Mouse (Mus musculus) kidney, embryonic 16.5 days (tissue): ENCODE measurements around the gene Rexo1. TPM values are rescaled to one million over a fixed set of nuclear protein-coding genes. Genes with fewer than 3 reads are reported as not detected.

Experiments
- ATAC-seq: fragments of 200-750 bp; cut with Nextera tagmentation; 2 replicates; pipeline ENCODE4 v1.8.0; 2017; ENCODE audit warnings: moderate TSS enrichment; ENCODE audit not compliant: low FRiP score, low TSS enrichment
- H3K27ac ChIP-seq: fragments of 300-500 bp; sonication (generic); 2 replicates; pipeline ENCODE4 v1.5.1; 2014; ENCODE audit warnings: low read length
- H3K27me3 ChIP-seq: fragments of 300-500 bp; sonication (generic); 2 replicates; pipeline ENCODE4 v1.6.1; 2014; ENCODE audit warnings: low read length, control low read depth, mixed read lengths; ENCODE audit not compliant: insufficient read depth
- H3K36me3 ChIP-seq: fragments of 300-500 bp; sonication (generic); 2 replicates; pipeline ENCODE4 v1.6.1; 2014; ENCODE audit warnings: low read length, control low read depth, mixed read lengths; ENCODE audit not compliant: insufficient read depth
- H3K4me1 ChIP-seq: fragments of 300-500 bp; sonication (generic); 2 replicates; pipeline ENCODE4 v1.6.1; 2014; ENCODE audit warnings: low read length, control low read depth, mixed read lengths; ENCODE audit not compliant: insufficient read depth
- H3K4me2 ChIP-seq: fragments of 300-500 bp; sonication (generic); replicated peaks from 2 replicates; pipeline ENCODE4 v1.6.1; 2014; ENCODE audit warnings: low read depth, low read length
- H3K4me3 ChIP-seq: fragments of 300-500 bp; sonication (generic); 2 replicates; pipeline ENCODE4 v1.5.1; 2014; ENCODE audit warnings: mild to moderate bottlenecking, low read length
- H3K9ac ChIP-seq: fragments of 300-500 bp; sonication (generic); replicated peaks from 2 replicates; pipeline ENCODE4 v1.6.1; 2014; ENCODE audit warnings: low read length
- H3K9me3 ChIP-seq: fragments of 300-500 bp; sonication (generic); 2 replicates; pipeline ENCODE4 v1.6.1; 2016; ENCODE audit warnings: low read length, control low read depth
- WGBS: fragments of 180-500 bp; shearing (Covaris S2); extraction: QIAGEN DNeasy Blood & Tissue Kit; methylation state at CpG from one replicate; pipeline ENCODE4 v1.1.7; 2014; 5-methylcytosine and 5-hydroxymethylcytosine counted together
- polyA plus RNA-seq: library from polyadenylated mRNA; unstranded; fragments of >200 nt; fragmentation: Nextera tagmentation; extraction: Ambion mirVana; gene quantifications from 2 replicates; pipeline ENCODE4 v1.2.1, GENCODE M21; 2015

Gene Rexo1
- polyA plus RNA-seq, 1 experiment from 2014 or later, result 27.2 TPM

DNA sequence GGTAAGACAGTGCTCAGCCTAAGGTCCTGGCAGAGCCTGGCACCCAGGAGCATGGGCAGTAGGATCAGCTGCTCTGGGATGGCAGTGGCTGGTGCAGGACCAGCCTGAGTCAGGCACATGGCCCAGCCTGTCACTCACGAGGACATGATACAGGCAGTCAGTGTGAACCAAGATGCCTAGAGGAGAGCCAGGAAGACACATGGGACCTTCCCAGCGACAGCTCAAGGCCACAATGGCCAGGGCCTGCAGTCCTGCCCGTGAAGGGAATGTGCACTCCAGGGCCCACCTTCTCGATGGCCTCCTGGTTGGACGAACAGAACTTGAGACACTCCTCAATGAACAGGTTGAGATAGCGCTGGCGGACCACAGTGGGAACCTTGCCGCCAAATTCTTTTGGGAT is 15.8 kb downstream of the Rexo1 start:
- Histone ChIP-seq H3K9ac (no peak overlapping the region), H3K36me3 (peaks cover 84% of the 10 kb centered on the region), H3K4me1 (0 out of 2 replicates have a peak, but pooled peaks cover 2% of the 10 kb centered on the region), H3K9me3 (no peaks in the 10 kb centered on the region), H3K4me2 (no peak overlapping the region), H3K27ac (no peak overlapping the region), H3K27me3 (no peaks in the 10 kb centered on the region), H3K4me3 (no peak overlapping the region)
- ATAC-seq, result no peak
- 92% methylated on average over 8 of the region's 8 CpGs for WGBS

DNA sequence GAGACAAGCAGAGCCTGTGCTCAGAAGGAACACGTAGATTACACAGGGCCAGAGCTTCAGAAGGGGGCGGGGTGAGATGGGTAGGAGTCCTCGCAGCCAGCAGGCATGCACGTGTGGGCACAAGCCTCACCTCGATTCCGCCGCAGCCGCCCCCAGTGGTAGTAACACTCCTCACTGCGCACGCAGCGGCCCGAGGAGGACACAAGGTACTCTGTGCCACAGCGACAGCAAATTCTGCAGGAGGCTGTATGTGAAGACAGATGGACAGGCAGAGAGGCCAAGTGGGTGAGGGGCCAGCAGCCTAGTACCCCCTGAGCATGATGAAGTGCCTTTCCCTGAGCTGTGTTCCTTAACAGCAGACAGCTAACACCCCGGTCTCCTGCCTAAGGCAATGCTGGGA is 17.5 kb downstream of the Rexo1 start:
- peaks cover 75% of the 10 kb centered on the region for H3K36me3 ChIP-seq
- 92% methylated on average over 14 of the region's 14 CpGs for WGBS
- no peaks in the 10 kb centered on the region for H3K9me3 ChIP-seq
- no peak overlapping the region for H3K4me2 ChIP-seq
- H3K4me3 ChIP-seq, result no peak overlapping the region
- ATAC-seq, result no peak
- H3K4me1 ChIP-seq, result peaks cover 10% of the 10 kb centered on the region; the same call in 1 of the 2 replicates
- H3K9ac ChIP-seq, result no peak overlapping the region
- H3K27ac ChIP-seq, result no peak overlapping the region
- no peaks in the 10 kb centered on the region for H3K27me3 ChIP-seq

DNA sequence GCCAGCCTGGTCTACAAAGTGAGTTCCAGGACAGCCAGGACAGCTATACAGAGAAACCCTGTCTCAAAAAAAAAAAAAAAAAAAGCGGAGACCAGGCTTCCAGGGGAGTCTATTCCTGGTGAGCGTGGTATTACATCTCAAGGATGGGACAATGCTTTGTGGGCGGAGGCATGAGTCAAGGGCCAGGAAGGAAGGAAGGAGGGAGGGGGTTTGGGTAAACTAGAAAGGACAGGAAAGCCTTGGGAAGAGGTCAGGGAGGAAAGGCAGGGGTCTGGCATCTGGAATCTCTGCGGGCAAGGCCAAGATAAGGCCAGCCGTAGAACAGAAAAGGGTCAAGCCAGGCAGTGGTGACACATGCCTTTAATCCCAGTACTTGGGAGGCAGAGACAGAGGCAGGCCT is 21.9 kb downstream of the Rexo1 start:
- Histone ChIP-seq H3K4me2 (0 out of 2 replicates have a peak overlapping the region, but pooled peaks have one; percentile 58), H3K27ac (no peak overlapping the region), H3K27me3 (peaks cover 16% of the 10 kb centered on the region; the same call in 1 of the 2 replicates), H3K36me3 (peaks cover 33% of the 10 kb centered on the region), H3K4me1 (peaks cover 10% of the 10 kb centered on the region; the same call in 1 of the 2 replicates), H3K4me3 (0 out of 2 replicates have a peak overlapping the region, but pooled peaks have one; percentile 42), H3K9me3 (no peaks in the 10 kb centered on the region), H3K9ac (no peak overlapping the region)
- 48% methylated on average over 5 of the region's 5 CpGs for WGBS
- no peak for ATAC-seq

DNA sequence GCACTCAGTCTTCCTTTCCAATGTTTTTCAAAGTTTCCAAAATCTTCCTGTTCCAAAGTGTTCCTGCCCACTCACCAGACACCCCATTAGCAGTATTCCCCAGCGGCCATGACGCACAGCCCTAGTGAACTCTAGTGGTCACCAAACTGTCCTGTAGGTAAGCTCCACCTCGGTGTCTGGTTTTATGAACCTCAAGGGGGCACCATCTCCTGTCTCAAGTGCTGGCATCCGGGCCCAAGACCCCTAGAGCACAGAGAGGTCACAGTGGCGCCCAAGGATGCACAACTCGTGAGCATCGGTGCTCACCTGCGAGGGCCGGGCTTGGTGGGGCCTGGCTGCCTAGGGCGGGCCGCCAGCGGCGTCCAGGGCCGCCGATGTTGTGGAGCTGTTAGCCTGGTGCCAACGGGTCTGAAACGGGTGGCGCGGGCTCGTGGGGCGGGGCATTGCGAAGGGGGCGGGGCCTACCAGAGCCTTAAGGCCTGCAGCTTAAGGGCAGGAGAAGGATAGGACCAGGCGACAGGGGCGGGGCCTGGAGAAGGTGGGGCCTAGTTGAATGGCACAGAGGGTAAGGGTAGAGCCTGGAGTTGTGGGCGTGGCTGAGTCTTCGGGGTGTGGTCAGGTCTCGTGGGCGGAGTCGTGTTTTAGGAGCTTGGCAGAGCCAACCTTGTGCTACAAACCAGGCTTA is 22.5 kb downstream of the Rexo1 start, which contains the start of gene Atp8b3:
TSS of gene Atp8b3 (minus strand) at position 415 of the 685 bp plus-strand sequence.
- peaks cover 16% of the 10 kb centered on the region; the same call in 1 of the 2 replicates for H3K27me3 ChIP-seq
- peaks cover 27% of the 10 kb centered on the region for H3K36me3 ChIP-seq
- H3K9ac ChIP-seq, result peak within 1 kb of the TSS; percentile 39; the same call in 1 of the 2 replicates
- H3K4me2 ChIP-seq, result peak within 1 kb of the TSS; percentile 58
- H3K27ac ChIP-seq, result 0 out of 2 replicates have a peak within 1 kb of the TSS, but pooled peaks have one; percentile 42
- H3K9me3 ChIP-seq, result no peaks in the 10 kb centered on the region
- ATAC-seq, result peak; percentile 89
- WGBS, result 2% methylated on average over 30 of the region's 30 CpGs
- H3K4me1 ChIP-seq, result peaks cover 10% of the 10 kb centered on the region; the same call in 1 of the 2 replicates
- peak within 1 kb of the TSS; percentile 42 for H3K4me3 ChIP-seq

DNA sequence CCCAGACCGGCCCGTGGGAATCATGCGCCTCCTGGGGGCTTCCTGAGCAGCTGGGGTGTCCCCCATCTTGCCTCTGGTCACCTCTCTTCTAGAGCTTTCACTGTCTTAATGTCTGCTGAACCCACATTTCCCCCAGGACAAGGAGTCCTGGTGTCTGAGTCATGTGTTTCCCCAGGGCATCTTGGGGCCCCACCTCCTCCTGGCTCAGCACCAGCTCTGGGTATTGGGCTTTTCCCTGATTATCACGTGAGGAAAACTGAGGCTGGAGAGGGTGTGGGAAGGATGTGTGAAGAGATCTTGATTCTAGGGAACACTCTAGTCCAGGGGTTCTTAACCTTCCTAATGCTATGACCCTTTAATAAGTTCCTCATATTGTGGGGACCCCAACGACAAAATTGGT is 23.2 kb downstream of the Rexo1 start:
- no peak for ATAC-seq
- Histone ChIP-seq H3K27me3 (peaks cover 16% of the 10 kb centered on the region; the same call in 1 of the 2 replicates), H3K4me1 (peaks cover 10% of the 10 kb centered on the region; the same call in 1 of the 2 replicates), H3K27ac (no peak overlapping the region), H3K36me3 (peaks cover 20% of the 10 kb centered on the region), H3K4me2 (no peak overlapping the region), H3K9me3 (no peaks in the 10 kb centered on the region), H3K9ac (no peak overlapping the region), H3K4me3 (no peak overlapping the region)
- WGBS, result 62% methylated on average over 5 of the region's 5 CpGs

DNA sequence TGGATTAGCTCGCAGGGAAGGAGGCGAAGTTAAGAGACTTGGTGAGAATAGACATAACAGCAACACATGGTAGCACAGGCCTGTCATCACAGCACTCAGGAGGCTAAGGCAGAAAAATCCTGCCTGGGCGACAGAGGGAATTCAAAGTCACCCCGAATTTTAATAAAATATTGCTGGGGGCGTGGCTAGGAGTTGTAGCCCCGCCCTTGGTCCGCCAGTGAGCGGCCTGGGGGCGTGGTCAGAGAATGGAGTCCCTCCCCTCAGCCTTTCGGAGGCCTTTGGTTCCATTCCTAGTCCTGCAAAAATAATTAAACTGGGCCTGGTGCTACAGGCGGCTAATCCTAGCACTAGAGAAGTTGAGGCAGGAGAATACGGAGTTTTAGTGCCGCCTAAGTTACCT is 25.6 kb downstream of the Rexo1 start:
- Histone ChIP-seq H3K9ac (no peak overlapping the region), H3K4me3 (no peak overlapping the region), H3K4me2 (peak overlapping the region; percentile 24; the same call in 1 of the 2 replicates), H3K27me3 (peaks cover 16% of the 10 kb centered on the region; the same call in 1 of the 2 replicates), H3K36me3 (no peaks in the 10 kb centered on the region), H3K9me3 (no peaks in the 10 kb centered on the region), H3K4me1 (peaks cover 10% of the 10 kb centered on the region; the same call in 1 of the 2 replicates), H3K27ac (no peak overlapping the region)
- 12% methylated on average over 13 of the region's 13 CpGs for WGBS
- ATAC-seq, result no peak

DNA sequence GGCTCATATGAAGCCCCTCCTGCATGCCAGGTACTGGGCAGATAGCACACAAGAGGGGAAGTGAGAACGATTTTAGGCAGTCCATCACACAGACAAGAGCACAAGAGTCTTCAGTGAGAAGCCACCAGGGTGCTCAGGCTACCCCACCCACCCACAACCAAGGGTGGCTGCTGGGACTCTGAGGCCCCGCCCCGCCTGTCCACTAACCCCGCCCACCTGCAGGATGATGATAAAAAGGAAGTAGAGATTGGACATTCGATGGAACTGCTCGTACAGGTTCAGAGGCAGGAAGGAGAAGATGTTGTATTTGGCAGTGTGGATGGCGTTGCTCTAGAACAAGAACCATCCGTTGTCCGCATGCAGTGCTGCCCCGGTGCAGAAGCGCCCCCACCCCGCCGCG is 26.3 kb downstream of the Rexo1 start:
- H3K4me3 ChIP-seq, result no peak overlapping the region
- H3K36me3 ChIP-seq, result no peaks in the 10 kb centered on the region
- no peak overlapping the region for H3K27ac ChIP-seq
- peak overlapping the region; percentile 24; the same call in 1 of the 2 replicates for H3K4me2 ChIP-seq
- no peaks in the 10 kb centered on the region for H3K9me3 ChIP-seq
- H3K9ac ChIP-seq, result no peak overlapping the region
- H3K4me1 ChIP-seq, result peaks cover 10% of the 10 kb centered on the region; the same call in 1 of the 2 replicates
- WGBS, result 12% methylated on average over 13 of the region's 14 CpGs
- no peak for ATAC-seq
- H3K27me3 ChIP-seq, result peaks cover 16% of the 10 kb centered on the region; the same call in 1 of the 2 replicates

DNA sequence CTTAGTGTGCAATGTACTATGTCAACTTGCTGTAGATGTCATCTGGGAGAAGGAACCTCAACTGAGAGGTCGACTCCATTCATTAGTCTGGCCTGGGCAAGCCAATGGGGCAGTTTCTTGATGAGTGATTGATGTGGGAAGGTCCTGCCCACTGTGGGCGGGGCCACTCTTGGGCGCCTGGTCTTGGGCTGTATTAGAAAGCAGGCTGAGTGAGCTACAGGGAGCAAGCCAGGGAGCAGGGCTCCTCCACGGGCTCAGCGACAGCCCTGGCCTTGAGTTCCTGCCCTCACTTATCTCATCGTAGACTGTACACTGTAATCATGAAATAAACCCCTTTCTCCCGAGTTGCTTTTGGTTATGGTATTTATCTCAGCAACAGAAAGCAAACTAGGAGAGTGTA is 27.7 kb downstream of the Rexo1 start:
- Histone ChIP-seq H3K4me1 (peaks cover under 1% of the 10 kb centered on the region; the same call in 1 of the 2 replicates), H3K4me3 (no peak overlapping the region), H3K27me3 (peaks cover 16% of the 10 kb centered on the region; the same call in 1 of the 2 replicates), H3K36me3 (no peaks in the 10 kb centered on the region), H3K27ac (no peak overlapping the region), H3K9me3 (no peaks in the 10 kb centered on the region), H3K4me2 (no peak overlapping the region), H3K9ac (no peak overlapping the region)
- peak; percentile 50; the same call in 1 of the 2 replicates for ATAC-seq
- WGBS, result 17% methylated on average over 7 of the region's 7 CpGs

DNA sequence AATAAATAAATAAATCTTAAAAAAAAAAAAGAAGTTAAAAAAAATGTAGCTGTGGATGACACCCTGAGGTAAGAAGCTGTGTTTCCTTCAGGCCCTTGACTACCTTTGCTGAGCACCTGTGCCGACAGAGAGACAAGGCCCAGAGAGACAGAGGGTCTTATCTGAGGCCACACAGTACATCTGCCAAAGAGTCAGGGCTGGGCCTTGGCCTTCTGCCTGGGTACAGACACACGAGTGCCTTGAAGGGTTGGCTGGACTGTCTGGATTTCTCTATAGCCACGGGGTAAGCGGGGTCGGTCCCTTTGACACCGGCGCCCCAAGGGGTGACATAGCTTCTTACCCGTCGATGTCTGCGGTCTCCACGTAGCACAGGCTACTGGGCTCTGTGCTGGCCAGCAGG is 28.6 kb downstream of the Rexo1 start:
- Histone ChIP-seq H3K4me1 (no peaks in the 10 kb centered on the region), H3K9ac (no peak overlapping the region), H3K9me3 (no peaks in the 10 kb centered on the region), H3K4me2 (no peak overlapping the region), H3K27ac (no peak overlapping the region), H3K4me3 (no peak overlapping the region), H3K36me3 (no peaks in the 10 kb centered on the region), H3K27me3 (peaks cover 12% of the 10 kb centered on the region; the same call in 1 of the 2 replicates)
- 86% methylated on average over 11 of the region's 11 CpGs for WGBS
- no peak for ATAC-seq

DNA sequence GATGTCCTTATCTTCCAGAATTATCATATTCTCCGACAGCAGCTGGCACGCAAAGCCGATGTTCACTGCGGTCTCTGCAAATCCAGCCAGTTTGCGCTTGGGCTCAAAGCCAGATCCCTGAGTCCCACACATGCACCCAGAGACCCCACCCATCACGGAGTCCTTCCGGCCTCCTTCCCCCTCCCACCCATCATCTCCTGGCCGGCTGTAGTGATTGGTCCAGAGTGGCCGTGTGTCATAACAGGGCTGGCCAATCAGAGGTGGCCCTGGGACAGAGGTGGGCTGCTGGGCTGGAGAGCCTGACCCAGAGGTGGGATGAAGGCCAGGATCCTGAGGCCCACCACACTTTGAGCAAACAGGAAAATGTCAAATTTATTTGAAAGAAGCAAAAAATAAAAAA is 35.2 kb downstream of the Rexo1 start:
- H3K27me3 ChIP-seq, result no peaks in the 10 kb centered on the region
- H3K27ac ChIP-seq, result no peak overlapping the region
- WGBS, result 15% methylated on average over 9 of the region's 9 CpGs
- H3K9me3 ChIP-seq, result peaks cover 3% of the 10 kb centered on the region; the same call in 1 of the 2 replicates
- H3K4me3 ChIP-seq, result peak overlapping the region; percentile 15; the same call in 1 of the 2 replicates
- no peaks in the 10 kb centered on the region for H3K36me3 ChIP-seq
- H3K4me2 ChIP-seq, result peak overlapping the region; percentile 37
- no peak overlapping the region for H3K9ac ChIP-seq
- peaks cover 4% of the 10 kb centered on the region; the same call in 1 of the 2 replicates for H3K4me1 ChIP-seq
- ATAC-seq, result peak; percentile 82
